Mouse (Mus musculus) MEL (cell line): ENCODE measurements at regions not wholly inside any gene's neighbourhood (a gene's known extent, or its start where the extent isn't known, plus 50 kb on each side); places are given as distances from the start of the nearest gene placed in this dataset.

Experiments
- DNase-seq: peaks from one replicate; pipeline ENCODE4 v3.0.0; 2011; ENCODE audit warnings: low read depth, low spot score
- H3K27ac ChIP-seq: 2 replicates; pipeline ENCODE4 v1.5.1; 2012; ENCODE audit warnings: low read depth, mild to moderate bottlenecking, control low read depth, low read length, moderate library complexity; ENCODE audit not compliant: control insufficient read depth
- H3K27me3 ChIP-seq, 2 experiments: fragments of 150-350 bp in 1 of 2; sonication (generic) in 1 of 2; 2 replicates each; pipeline ENCODE4 v1.6.1; 2012; ENCODE audit warnings: low read length in 2 of 2, mild to moderate bottlenecking in 2 of 2, improper control_type of control experiment in 1 of 2, moderate library complexity in 1 of 2; ENCODE audit not compliant: insufficient read depth in 2 of 2, control insufficient read depth in 1 of 2
- H3K36me3 ChIP-seq, 2 experiments: 2 replicates each; pipeline ENCODE4 v1.6.1; 2012 to 2014; ENCODE audit warnings: low read length in 2 of 2, improper control_type of control experiment in 1 of 2, inconsistent platforms in 1 of 2, mild to moderate bottlenecking in 1 of 2; ENCODE audit not compliant: insufficient read depth in 2 of 2, control insufficient read depth in 1 of 2
- H3K4me1 ChIP-seq, 2 experiments: fragments of 150-350 bp in 1 of 2; sonication (generic) in 1 of 2; 2 replicates each; pipeline ENCODE4 v1.6.1; 2012; ENCODE audit warnings: low read length in 2 of 2, improper control_type of control experiment in 1 of 2, mild to moderate bottlenecking in 1 of 2; ENCODE audit not compliant: insufficient read depth in 2 of 2, control insufficient read depth in 1 of 2
- H3K4me3 ChIP-seq, 2 experiments: fragments of 150-350 bp in 1 of 2; sonication (generic) in 1 of 2; 2 replicates each; pipeline ENCODE4 v1.5.1; 2012; ENCODE audit warnings: low read depth in 2 of 2, low read length in 2 of 2, mild to moderate bottlenecking in 2 of 2, moderate library complexity in 2 of 2, control low read depth in 1 of 2, improper control_type of control experiment in 1 of 2; ENCODE audit not compliant: control insufficient read depth in 1 of 2, insufficient read depth in 1 of 2
- H3K79me2 ChIP-seq: 2 replicates; pipeline ENCODE4 v1.6.1; 2012; ENCODE audit warnings: mild to moderate bottlenecking, low read length, moderate library complexity; ENCODE audit not compliant: control insufficient read depth, poor library complexity, insufficient read depth
- H3K9ac ChIP-seq: 2 replicates; pipeline ENCODE4 v1.6.1; 2012; ENCODE audit warnings: low read depth, mild to moderate bottlenecking, control low read depth, low read length, moderate library complexity; ENCODE audit not compliant: control insufficient read depth, poor library complexity, severe bottlenecking
- H3K9me3 ChIP-seq: fragments of 150-350 bp; sonication (generic); replicated peaks from 2 replicates; pipeline ENCODE4 v1.6.1; 2012; ENCODE audit warnings: mild to moderate bottlenecking, low read length, improper control_type of control experiment, moderate library complexity; ENCODE audit not compliant: insufficient read depth
- CHD2 ChIP-seq: IDR thresholded peaks from 2 replicates; pipeline ENCODE4 v1.6.1; 2011; ENCODE audit warnings: low read length, improper control_type of control experiment
- ELF1 ChIP-seq: IDR thresholded peaks from 2 replicates; pipeline ENCODE4 v1.6.1; 2014; ENCODE audit warnings: low read depth, mild to moderate bottlenecking, inconsistent platforms, low read length, improper control_type of control experiment, moderate library complexity
- GATA1 ChIP-seq: IDR thresholded peaks from 2 replicates; pipeline ENCODE4 v1.6.1; 2011; ENCODE audit warnings: low read depth, low read length, improper control_type of control experiment
- HCFC1 ChIP-seq: IDR thresholded peaks from 2 replicates; pipeline ENCODE4 v1.6.1; 2012; ENCODE audit warnings: low read depth, mild to moderate bottlenecking, inconsistent platforms, low read length, improper control_type of control experiment, moderate library complexity
- JUND ChIP-seq: IDR thresholded peaks from 2 replicates; pipeline ENCODE4 v1.6.1; 2011; ENCODE audit warnings: low read depth, mild to moderate bottlenecking, improper control_type of control experiment, low read length
- SMC3 ChIP-seq: IDR thresholded peaks from 2 replicates; pipeline ENCODE4 v1.6.1; 2011; ENCODE audit warnings: low read depth, low read length, improper control_type of control experiment
- TBP ChIP-seq: IDR thresholded peaks from 2 replicates; pipeline ENCODE4 v1.8.0; 2011; ENCODE audit warnings: low read depth, low read length, improper control_type of control experiment
- TCF12 ChIP-seq: IDR thresholded peaks from 2 replicates; pipeline ENCODE4 v1.6.1; 2014; ENCODE audit warnings: low read depth, mild to moderate bottlenecking, inconsistent platforms, low read length, improper control_type of control experiment, moderate library complexity
- UBTF ChIP-seq: IDR thresholded peaks from 2 replicates; pipeline ENCODE4 v1.6.1; 2012; ENCODE audit warnings: low read depth, mild to moderate bottlenecking, inconsistent platforms, low read length, improper control_type of control experiment, moderate library complexity, borderline replicate concordance; ENCODE audit not compliant: insufficient read depth
- USF1 ChIP-seq: IDR thresholded peaks from 2 replicates; pipeline ENCODE4 v1.6.1; 2014; ENCODE audit warnings: low read depth, mild to moderate bottlenecking, inconsistent platforms, low read length, improper control_type of control experiment, moderate library complexity
- USF2 ChIP-seq, 2 experiments: IDR thresholded peaks; 2 replicates each; pipeline ENCODE4 v1.6.1; 2011 to 2012; ENCODE audit warnings: improper control_type of control experiment in 2 of 2, low read length in 2 of 2, borderline replicate concordance in 1 of 2, inconsistent platforms in 1 of 2, low read depth in 1 of 2, mild to moderate bottlenecking in 1 of 2; ENCODE audit not compliant: insufficient read depth in 1 of 2
- ZC3H11A ChIP-seq: IDR thresholded peaks from 2 replicates; pipeline ENCODE4 v1.6.1; 2012; ENCODE audit warnings: low read depth, mild to moderate bottlenecking, inconsistent platforms, low read length, improper control_type of control experiment

DNA sequence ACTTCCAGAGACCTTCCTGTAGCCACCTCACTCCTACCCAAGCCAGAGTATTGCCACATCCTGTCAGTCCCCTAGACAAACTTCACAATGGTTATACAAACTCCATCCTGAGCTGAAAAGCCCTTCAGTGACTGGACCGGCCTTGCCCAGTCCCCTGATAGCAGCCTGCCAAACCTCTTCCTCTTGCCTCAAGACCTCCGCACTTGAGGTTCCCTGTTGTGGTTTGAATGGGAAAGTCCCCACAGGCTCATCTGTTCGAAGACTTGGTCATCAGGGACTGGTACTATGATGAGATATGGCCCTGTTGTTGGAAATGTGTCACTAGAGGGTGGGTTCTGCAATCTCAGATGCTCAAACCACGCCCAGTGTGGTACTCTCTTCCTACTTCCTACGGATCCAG, 65.4 kb downstream of the Irf2bpl start:
- H3K9ac ChIP-seq, result no peak overlapping the region
- H3K4me3 ChIP-seq, result no peak overlapping the region
- no peaks in the 10 kb centered on the region for H3K79me2 ChIP-seq
- no peak for TF ChIP-seq USF1
- TF ChIP-seq TBP, result peak; percentile 38; the same call in 1 of the 2 replicates
- peak; percentile 23 for DNase-seq
- no peaks in the 10 kb centered on the region for H3K27me3 ChIP-seq
- peaks cover 0 to 4% of the 10 kb centered on the region in 2 experiments; a peak in 1 of 4 replicates for H3K36me3 ChIP-seq
- no peaks in the 10 kb centered on the region for H3K9me3 ChIP-seq
- H3K27ac ChIP-seq, result no peak overlapping the region
- H3K4me1 ChIP-seq, result peaks cover 2 to 22% of the 10 kb centered on the region in 2 experiments; a peak in 2 of 4 replicates

DNA sequence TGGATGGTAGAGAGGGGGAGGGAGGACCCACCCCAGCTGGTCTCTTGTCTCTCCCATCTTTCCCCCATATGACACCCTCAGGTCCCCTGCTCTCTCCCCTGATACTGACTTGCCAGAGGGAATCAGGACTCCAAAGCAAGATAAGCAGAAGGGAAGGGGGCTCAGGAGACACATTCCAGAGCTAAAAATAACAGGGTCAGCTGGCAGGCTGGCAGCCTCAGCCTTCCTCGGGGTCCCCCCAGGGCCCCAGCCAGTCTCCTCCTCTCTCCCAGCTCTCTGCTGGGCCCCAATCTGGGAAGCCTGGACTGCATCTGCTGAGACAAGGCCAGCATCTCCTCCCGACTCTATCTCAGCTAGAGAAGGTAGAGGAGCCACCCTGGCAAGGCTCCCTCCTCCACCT, 66.4 kb downstream of the Irf2bpl start:
- peaks cover 2 to 22% of the 10 kb centered on the region in 2 experiments; a peak in 2 of 4 replicates for H3K4me1 ChIP-seq

DNA sequence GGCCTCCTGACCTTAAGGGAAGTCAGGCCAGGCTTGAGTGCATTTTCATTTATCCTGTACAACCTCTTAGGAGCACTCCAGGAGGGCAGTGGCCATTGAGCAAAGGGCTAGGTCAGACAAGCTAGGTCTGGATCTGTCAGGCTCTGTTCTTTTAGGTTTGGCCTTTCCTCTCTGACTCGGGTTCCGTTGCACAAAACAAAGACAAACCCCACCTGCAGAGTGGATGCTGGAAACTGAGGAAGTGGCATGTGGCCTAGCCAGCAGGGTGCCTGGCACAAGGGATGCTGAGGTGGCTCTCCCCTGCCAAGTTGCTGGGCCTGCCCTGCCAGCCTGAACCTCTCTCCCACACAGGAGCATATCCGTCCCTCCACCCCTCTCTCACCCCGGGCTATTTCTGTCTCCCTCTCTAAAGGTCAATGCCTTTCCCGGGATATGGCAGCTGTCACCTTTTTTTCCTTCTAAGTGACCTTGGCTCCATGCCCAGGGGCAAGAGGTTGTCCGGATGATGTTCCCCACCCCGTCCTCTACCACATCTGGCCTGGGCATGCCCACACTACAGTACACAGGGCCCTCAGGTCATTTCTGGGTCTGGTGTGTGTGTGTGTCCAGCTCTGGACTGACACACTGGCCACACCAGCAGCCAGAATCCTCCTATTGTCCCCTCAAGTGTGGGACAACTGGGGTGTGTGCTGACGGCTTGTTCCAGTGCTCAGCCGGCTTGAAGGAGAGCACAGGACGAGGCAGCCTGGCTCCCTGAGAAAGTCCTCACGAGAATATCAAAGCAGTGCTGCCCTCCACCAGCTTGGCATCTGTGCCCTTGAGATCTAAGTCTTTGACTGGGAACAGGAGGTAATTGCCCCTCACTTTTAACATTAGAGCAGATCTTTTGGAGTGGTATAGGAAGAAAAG, 67.6 kb downstream of the Irf2bpl start:
- TF ChIP-seq ELF1 (no peak), HCFC1 (no peak), ZC3H11A (no peak), TCF12 (no peak), GATA1 (no peak), SMC3 (no peak), UBTF (no peak), USF2 (IDR thresholded peaks at IDR 0.05; ENCODE audit: borderline replicate concordance in 1 of 2, insufficient read depth in 1 of 2, low read depth in 1 of 2, low read length in 2 of 2) (no peak), JUND (no peak)
- H3K36me3 ChIP-seq, result peaks cover 0 to 4% of the 10 kb centered on the region in 2 experiments; a peak in 1 of 4 replicates

More for the DNA sequence above, 66.4 kb downstream of the Irf2bpl start:
- no peaks in the 10 kb centered on the region for H3K27me3 ChIP-seq
- H3K9ac ChIP-seq, result no peak overlapping the region
- peaks cover 0 to 4% of the 10 kb centered on the region in 2 experiments; a peak in 1 of 4 replicates for H3K36me3 ChIP-seq
- no peak for DNase-seq
- no peak overlapping the region for H3K4me3 ChIP-seq
- H3K9me3 ChIP-seq, result no peaks in the 10 kb centered on the region
- no peak for TF ChIP-seq UBTF
- TF ChIP-seq CHD2, result no peak
- no peak overlapping the region for H3K27ac ChIP-seq
- H3K79me2 ChIP-seq, result no peaks in the 10 kb centered on the region

More for the DNA sequence above, 67.6 kb downstream of the Irf2bpl start:
- no peak for DNase-seq
- no peak overlapping the region for H3K4me3 ChIP-seq
- H3K9me3 ChIP-seq, result no peaks in the 10 kb centered on the region
- H3K79me2 ChIP-seq, result no peaks in the 10 kb centered on the region
- H3K9ac ChIP-seq, result no peak overlapping the region
- peaks cover 2 to 22% of the 10 kb centered on the region in 2 experiments; a peak in 2 of 4 replicates for H3K4me1 ChIP-seq
- no peak overlapping the region for H3K27ac ChIP-seq
- H3K27me3 ChIP-seq, result no peaks in the 10 kb centered on the region
